Mouse (Mus musculus) kidney, postnatal 25 days (tissue): ENCODE measurements at regions not wholly inside any gene's neighbourhood (a gene's known extent, or its start where the extent isn't known, plus 50 kb on each side); places are given as distances from the start of the nearest gene placed in this dataset.

Experiments used
- DNase-seq, 2 experiments: peaks; one replicate each; pipeline ENCODE4 v3.0.0; 2021; ENCODE audit warnings: mixed read lengths in 2 of 2

DNA sequence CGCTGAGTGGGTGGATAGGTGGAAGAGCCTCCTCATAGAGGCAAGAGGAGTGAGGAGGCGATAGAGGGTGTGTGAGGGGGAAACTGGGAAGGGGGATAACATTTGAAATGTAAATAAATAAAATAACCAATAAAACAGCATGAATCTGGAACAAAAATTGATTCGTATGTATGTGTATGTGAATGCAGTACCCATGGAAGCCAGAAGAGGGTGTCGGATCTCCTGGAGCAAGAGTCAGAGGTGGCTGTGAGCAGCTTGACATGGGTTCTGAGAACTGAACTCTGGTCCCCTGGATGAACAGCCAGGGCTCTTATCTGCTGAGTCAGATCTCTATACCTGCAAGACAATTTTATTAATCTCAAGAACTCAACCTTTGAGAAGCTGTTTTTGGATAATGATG lies 81.4 kb downstream of the Tfap2b start:
- no peak for DNase-seq

DNA sequence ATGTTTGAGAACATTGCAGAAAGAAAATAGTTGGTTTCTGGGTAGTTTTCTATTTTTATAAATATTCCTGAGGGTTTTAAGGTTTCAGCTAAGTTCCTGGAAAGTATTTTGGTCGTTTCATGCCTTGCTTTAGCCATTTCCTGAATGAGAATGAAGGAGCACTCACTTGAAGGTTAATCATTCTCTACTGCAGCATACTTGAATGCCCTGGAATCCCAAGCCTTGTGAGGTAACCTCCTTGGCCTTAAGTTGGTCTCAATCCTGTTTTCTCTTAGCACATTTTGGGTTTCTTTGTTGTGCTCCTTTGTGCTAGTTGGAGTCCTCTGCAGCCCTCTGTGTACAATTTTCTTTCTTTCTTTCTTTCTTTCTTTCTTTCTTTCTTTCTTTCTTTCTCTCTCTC lies 112.9 kb downstream of the Tfap2b start:
- DNase-seq: no peak

DNA sequence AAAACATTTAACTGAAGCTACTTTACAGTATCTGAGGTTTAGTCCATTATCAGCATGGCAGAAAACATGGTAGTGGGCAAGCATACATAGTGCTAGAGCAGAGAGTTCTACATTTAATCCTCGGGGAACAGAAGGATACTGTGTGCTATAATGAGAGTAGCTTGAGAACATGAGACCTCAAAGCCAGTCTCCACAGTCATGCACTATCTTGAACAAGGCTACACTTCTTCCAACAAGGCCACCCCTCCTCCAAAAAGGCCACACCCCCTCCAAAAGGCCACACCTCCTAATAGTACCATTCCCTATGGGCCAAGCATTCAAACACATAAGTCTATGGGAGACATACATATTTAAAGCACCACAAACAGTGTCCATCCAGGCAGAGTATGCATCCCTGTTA lies 127.3 kb downstream of the Tfap2b start:
- DNase-seq: no peak

DNA sequence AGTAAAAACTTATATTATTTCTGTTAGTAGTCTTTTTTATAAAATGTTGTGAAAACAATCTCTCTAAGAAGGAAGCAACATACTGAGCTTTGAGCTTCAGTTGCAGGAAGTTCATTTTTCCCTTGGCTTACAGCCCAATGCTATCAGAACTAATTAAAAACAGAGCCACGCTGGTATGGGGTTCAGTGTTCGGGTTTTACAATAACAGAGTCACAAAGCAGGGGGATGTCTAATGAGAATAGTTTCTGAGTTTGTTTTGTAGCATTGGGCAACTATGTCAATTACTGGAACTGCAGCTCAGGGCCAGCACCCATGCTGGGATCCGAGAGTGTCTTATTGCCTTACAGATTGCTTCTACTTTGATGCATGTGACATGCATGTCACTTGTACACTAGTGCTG lies 128.5 kb downstream of the Tfap2b start:
- DNase-seq: peak in 1 of 2 experiments; percentile 33

DNA sequence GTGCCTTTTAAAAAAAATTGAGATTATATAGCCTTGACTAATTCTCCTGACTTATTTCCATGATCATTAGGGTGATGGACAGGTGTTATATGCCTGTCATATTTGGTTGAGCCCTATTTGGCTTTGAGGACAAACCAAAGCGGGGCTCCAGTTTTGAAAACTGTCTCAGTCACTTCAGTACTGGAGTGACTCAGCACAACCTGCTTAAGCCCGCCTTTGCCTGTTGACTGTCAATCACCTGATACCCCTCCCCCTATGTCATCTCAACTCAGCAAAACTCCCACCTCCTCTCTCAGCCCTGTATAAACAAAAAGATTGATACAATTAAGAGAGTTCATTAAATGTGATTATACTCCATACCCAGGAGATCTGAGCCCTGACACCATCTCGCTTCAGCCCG lies 135.7 kb downstream of the Tfap2b start:
- DNase-seq: no peak

DNA sequence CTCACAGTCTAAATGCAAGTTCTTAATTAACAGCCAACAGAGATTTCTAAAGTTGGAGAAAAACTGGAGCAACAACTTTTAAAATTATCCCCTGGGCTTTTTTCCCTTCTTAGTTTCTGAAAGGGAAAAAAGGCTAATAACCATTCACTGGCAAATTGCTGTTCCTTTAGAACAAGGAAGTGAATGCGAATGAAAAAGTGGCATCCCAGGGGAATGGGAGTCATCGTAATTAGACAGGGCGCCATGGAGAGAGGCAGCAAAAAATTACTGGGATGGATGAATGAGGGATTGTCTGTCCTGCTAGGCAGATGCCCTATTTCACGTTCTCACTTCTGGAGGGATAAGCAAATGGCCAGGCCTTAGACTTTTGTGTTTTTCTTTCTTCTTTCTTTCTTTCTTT lies 141.8 kb downstream of the Tfap2b start:
- DNase-seq: no peak

DNA sequence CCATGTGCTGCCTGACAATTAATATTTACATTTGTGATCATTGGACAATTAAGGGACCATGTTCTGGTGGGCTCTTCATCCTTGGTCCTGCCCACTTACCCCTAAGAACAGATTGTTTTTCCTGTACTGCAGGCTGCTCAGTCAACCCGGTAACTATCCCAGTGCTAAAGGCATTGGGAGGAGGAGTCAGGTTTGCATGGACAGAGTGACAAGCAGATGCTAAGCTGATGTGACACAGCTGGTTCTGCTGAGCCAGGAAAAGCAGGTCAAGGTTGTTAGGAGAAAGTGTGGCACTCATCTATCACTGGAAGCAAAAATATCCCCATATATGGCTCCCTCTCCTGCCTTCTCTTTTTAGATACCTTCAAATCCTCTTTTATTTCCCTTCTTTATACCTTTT lies 176.1 kb downstream of the Tfap2b start:
- DNase-seq: no peak

DNA sequence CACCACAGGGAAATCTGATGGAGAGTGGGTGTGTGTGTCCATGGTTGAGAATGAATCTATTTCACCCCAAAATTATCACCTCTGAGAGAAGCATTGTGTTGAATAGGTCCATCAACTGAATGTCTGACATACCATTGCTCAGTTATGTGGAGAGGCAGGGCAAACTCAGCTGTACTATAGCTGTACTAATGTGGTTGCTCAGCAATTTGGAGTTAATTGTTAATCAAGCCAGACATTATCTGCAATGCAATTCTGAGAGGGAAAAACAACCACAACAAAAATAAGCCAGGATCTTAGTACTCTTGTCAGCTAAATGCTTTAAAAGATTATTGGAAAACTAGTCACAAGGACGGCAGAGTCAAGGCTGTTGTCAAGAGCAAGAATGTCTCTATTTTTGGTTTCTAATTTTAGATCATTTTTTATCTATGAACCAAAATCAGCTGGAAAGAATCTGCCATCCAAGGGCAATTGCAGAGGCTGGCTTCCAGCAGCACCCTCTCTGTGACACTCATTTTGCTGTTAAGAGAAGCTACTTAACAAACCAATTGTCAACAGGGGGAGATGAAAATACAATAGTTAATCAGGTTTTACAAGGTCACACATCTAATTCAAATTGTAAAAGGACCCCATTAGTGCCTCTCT lies 180.3 kb downstream of the Tfap2b start:
- DNase-seq: no peak

DNA sequence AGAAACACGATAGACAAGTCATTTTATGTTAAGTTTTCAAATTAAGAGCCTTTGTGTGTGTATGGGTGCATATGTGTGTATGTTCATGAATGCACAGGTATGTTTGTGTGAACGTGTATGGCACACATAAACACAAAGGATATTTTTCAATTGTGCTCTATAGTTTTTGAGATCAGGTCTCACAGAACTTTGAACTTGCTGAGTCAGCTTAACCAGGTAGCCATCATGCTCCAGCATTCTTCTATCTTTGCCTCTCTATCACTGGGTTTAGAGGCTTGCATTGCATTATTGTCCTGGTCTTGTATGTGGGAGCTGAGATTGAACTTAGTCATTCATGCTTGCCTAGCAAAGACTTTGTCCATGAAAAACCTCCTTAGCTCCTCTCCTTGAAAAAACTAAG lies 198.8 kb downstream of the Tfap2b start:
- no peak for DNase-seq

DNA sequence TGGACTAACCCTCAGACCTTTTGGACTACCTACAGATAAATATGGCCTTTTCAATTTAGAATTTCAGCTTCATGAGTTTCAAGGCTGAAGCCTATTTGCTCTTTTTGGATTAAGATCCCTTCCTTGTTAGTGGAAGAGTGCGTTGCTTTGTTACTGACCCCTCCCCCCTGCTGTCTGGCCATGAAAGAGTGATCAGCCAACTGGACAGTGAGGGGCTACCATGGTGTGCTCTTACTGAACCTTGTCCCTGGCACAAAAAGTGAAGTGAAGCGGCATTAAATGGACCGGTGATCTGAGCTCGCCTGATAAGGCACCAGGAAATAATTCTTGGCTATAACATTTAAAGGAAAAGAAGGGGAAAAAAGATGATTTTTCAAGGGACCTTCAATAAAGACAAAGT lies 203.6 kb downstream of the Tfap2b start:
- no peak for DNase-seq

DNA sequence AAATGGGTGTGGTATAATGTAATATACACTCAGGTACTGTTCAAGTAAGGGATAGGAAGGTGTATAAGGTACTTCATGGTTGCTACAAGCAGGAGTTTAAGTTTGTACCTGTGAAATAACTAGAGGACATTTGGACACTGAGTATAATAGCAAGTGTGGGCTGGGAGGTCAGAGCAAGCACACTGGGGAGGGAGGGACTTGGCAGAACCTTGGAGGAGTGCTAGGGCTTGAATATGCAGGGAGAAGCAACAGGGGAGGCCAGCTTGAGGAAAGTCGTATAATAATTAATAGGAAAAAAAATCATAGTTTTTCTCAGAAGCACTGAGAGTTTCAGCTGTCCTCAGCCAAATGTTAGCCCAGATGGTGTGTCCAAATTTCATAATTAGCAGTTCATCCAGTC lies 212.4 kb downstream of the Tfap2b start:
- DNase-seq: peak; percentile 32 to 60

DNA sequence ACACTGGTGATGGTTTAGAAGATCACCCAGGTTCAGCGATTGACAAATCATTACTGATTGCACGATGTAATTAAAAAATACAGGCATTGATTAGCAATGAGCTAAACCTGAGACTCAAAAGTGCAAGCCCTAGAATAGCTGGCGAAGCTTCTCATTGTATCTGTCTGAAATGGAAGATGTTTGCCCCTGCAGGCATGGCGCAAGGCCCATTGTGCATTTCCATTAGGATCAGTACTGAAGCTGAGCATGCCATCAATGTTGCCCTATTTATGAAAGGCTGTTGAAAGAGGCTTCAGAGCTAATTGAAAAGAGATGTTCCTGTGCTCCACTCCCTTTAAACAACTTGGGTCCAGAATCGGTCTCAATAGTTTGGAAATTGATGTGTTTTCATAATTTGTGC lies 242.1 kb downstream of the Tfap2b start:
- no peak for DNase-seq

DNA sequence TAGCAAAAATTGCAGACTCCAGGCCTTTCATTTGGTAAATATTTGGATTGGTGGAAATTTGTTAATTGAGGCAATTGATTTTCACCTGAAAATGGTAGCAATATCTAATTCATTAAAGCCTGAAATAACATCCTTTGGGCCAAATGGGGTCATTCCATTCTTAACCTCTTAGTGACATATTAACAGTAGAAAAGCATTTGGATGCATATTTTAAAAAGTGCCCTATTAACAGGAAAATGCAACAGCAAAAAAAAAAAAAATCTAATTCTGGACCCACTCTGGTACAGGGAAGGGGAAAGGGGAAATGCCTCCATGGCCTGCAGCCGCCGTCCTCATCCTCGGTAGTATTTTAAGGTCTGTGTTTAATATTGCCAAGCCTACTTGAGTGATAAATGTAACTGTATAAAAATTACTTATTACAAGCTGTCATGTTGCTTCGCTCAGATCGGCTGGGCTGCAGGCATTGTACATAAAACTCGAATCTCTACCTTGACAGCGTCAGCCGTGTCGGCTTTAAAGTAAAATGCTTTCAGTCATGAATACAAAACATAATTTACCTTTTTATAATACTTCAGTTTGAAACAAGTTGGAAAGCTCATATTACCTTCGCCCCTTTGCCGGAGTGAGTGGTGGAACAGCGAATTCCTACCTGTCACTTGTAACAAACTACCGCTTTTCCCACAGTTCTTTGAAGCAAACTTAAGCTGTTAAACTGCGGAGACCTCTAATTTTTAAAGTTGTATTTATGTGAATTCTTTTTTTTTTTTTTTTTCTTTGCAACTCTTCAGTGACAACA lies 250.1 kb downstream of the Tfap2b start:
- peak; percentile 5 to 38 for DNase-seq

DNA sequence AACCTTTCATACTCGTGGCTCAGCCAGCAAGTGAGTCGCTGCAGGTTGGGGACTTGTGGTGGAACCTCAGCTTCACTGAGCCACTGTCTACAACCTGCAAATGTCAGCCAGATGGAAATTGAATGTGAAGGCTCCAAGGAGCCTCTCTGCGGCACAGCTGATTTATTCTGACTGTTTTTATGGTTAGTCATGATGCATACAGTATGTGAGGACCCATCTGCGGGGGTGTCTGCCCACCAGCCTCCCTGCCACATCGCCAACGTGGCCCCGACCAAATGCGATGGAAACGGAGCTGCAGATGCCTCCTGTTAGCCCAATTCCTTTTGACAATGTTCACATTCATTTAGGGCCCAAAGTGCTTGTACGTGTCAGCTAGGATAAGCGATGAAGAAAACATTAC lies 251.2 kb downstream of the Tfap2b start:
- no peak for DNase-seq

DNA sequence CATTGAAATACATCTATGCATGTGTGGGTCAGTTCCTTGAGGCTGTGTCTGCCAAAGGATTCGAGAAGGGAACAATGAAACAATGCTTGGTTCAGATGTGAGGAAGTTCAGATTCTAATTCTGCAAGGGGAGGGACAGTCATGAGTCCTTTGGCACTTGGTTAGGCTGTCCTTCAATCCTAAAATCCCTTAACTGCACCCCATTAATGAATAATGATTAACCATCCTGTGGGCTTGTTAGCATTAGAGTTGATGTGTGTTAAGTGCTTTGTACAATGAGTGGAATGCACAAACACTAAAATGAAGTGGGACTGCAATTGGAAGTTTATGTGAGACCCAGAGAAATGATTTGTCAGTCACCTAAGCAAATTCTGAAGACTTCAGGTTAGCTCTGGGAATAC lies 264.8 kb downstream of the Tfap2b start:
- DNase-seq: no peak
